Mouse (Mus musculus) T-helper 17 cell (primary cell): ENCODE measurements at regions not wholly inside any gene's neighbourhood (a gene's known extent, or its start where the extent isn't known, plus 50 kb on each side); places are given as distances from the start of the nearest gene placed in this dataset.

ENCODE experiments used
- in situ Hi-C, 2 experiments: fragments of 300-600 bp; cut with MboI, MseI; formaldehyde crosslinking; loops; 1 replicate in 1 of 2; 2 replicates in 1 of 2; pipeline ENCODE4 v1.15.1; 2025; ENCODE audit warnings: high pct_unique_total_duplicates in 2 of 2

DNA sequence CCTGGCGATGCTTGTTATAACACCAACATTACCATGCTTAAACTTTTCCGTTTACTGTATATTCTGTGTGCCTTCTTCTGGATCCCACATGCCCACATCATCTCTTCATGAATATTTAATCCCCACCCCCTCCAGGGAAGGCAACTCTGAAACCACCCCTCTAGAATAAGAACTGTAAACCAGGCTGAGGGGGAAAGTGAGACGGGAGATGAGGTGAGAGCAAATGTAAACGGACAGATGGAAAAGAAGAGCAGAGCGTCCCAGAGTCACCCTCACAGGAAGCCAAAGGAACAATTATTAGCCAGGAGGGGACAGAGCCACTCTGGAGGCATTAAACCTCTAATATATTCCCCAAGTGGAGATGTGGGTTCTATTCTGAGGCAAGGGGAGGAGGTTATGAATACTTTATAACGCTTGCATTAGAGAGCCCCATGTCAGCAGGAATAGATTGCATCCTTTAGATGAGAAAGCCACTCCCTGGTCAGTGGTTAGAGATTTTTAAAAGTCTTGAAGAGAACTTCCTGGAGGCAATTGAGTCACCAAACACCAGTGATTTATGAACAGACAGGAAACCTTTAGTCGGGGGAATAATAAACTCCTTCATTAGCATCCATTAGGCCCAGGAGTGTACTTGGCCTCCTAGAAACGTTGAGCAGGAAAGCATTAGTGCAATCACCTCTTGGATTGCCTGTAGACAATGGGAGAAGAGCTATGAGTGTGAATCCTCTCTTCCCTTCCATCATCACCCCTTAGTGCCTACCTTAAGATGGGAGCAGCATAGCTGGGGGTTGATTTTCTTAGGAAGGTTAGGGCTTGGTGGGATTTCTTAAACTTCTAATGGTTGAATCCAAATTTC is 220.1 kb downstream of the Elavl2 start:
- in situ Hi-C loops = loop anchor here in 1 of 2 experiments (25.0 kb wide), 1 partner anchor 1968 kb away; no protein-coding TSS in a partner anchor

DNA sequence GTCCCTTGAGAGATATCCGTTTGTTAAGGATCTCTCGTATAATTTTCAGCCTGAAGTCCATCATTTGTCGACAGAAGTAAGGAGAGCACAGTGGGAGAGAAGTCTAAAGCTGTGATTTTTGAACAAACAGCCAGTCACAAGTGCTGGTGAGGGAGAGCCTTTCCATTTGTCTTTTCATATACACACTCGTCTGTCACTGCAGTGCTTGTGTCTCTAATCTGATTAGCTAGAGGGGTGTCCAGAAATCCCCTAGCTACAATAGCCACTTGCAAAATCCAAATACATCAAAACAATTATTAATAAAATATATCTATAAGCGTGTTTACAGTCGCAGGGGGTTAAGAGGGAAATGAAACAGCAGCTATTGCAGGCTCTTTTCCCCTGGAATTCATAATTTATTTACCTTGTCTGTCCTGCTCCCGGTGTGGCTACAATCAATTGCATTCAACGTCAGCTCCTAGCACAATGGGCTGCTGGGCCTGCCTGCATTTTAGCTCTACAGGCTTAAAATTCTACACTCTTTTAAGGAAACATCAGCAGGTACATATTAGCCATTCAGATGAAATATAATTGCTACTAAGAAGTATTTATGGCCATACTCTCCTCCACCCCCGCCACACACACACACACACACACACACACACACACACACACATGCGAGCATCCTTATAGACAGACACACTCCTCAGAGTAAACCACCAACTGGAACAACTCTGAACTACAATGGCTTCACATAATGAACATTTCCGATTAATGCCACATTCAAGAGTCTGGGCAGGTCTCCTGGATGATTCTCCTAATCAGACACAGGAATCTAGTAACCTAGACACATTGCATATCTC is 236.1 kb downstream of the Elavl2 start:
- in situ Hi-C loops = no loop called here

DNA sequence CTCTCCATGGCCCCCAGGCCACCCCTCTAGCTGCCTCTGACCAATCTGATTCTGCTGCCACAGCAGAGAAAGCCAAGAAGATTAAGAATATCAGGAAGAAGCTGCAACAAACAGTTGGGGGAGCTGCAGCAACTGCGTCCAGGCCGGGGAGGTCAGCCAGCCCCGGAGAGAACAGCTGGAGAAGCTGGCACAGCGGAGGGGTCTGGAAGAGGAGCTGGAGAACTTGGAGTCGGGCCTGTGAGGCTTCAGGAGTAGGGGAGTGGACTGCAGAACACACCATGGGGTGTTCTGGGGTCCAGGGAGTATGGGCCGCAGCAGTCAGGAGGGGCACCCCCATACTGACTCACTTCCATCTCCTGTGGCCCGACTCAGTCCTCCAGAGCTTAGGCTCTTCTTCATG is 243.5 kb downstream of the Elavl2 start:
- in situ Hi-C loops = no loop called here

DNA sequence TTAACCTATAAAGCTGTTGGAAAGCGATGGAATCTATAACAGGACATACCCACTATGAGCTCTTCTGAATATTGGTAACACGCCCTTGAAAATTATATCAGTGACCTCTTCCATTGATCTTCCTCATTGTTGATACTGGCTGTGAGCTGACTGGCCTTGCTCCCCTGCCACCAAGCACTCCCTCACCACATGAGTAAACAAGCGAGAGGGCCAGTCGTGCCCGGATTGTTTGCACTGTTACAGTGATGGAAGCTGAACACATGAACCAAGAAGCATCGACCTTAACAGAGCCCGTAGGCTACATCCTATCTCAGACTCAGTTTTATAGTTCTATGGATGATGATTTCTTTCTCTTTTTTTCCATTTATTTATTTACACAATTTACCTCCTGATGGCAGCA is 255.9 kb downstream of the Elavl2 start:
- in situ Hi-C loops = no loop called here

DNA sequence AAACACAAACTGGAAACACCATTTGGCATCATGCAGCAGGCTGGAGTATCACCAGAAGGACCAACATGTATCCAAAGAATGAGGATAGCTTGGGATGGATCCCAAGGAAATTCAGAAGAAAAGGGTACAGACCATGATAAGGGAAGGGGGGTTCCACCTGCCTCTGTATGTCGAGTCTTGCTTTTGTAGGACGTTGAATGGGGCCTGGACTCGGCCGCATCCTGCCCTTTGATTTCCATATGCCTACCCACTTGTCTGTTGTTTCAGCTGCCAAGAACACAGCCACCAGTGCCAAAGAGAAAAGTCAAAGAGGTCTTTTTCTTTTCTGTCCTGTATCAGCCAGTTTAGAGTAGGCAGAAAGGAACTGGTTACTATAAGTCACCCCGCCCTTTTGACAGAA is 256.7 kb downstream of the Elavl2 start:
- in situ Hi-C loops = no loop called here

DNA sequence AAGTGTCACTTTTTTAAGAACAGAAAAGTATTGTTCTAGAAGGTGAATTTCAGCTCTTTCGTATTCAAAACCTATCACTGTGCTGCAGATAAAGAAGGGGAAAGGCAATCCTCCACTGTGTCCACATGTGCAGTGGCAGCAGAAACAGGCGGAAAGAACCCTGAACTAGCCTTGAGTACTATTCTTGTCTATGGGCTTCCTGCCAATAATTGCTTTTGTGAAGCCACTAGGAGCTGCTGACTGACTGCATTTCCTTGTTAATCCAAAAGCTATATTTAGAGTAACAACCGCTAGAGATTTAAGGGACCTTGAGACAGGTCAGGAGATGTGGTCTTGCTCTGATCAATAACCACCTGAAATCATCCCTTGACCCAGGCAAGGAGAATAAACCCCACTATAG is 265.3 kb downstream of the Elavl2 start:
- in situ Hi-C loops = no loop called here

DNA sequence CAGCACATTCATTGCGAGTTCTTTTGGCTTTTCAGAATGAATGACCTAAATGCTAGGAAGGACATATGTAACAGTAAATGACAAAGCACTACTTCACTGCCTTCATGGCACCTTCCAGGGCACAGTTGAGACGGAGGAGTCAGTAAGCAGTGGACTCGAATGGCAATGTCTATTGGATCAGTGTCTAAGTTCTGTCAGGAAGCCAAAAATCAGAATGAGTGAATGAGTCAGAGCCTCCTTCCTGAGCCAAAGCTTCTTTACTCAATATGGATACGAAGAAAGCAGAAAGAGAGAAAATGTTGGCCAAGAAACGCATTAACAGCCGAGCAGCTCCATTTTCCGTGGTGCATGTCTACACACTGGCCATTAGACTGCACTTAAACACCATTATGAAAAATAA is 268.3 kb downstream of the Elavl2 start:
- in situ Hi-C loops = no loop called here

DNA sequence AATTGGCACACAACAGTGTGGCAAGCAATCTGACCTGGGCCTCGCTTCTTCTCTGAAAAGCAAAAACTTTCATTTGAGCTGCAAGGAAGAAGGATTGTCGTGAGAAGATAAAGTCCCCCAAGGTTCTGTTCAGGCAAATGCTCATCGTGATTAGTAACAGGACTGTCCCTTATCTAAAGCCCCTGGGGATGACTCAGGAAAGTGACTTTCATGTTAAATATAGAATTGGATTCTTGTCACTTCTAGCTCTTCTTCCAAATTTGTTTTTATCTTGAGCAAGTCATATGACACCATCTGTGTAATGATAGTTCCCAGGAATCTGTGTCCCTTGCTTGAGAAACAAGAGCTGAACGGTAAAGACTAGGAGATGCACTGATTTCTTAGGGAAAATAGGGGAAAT is 280.3 kb downstream of the Elavl2 start:
- in situ Hi-C loops = no loop called here

DNA sequence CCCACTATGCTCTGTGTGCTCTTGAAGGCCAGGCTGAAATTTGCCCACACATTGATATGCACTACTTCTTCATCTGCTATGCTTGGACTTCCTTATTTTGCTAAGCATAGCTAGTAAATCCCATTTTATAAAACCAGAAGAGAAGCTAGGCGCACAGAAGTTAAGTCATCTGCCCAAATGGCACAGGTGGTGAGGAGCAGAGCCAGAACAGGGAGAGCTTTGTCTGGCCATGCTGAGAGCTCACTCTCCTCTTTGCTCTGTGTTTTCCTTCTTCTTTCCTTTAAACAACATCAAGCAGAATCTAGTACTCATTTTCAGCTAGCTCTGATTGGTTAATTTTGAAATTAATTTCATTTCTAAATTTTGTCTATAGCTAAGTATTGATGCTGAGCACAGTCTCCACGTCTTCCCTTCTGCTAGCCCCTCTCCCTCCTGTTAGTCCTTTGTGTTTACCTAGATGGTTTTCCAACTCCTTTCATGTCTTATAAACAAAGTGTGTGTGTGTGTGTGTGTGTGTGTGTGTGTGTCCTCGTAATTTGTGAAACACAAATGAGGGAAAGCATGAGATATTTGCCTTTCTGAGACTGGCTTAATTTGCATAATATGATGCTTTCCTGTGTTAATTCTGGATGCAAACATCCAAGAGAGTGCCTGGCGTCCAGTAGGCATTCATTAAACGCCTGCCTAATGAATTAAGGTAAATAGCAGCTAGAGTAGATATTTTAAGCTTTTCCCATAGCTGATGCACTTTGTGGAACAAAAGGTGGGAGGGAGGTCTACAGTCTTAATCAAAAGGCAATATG is 283.6 kb downstream of the Elavl2 start:
- in situ Hi-C loops = no loop called here

DNA sequence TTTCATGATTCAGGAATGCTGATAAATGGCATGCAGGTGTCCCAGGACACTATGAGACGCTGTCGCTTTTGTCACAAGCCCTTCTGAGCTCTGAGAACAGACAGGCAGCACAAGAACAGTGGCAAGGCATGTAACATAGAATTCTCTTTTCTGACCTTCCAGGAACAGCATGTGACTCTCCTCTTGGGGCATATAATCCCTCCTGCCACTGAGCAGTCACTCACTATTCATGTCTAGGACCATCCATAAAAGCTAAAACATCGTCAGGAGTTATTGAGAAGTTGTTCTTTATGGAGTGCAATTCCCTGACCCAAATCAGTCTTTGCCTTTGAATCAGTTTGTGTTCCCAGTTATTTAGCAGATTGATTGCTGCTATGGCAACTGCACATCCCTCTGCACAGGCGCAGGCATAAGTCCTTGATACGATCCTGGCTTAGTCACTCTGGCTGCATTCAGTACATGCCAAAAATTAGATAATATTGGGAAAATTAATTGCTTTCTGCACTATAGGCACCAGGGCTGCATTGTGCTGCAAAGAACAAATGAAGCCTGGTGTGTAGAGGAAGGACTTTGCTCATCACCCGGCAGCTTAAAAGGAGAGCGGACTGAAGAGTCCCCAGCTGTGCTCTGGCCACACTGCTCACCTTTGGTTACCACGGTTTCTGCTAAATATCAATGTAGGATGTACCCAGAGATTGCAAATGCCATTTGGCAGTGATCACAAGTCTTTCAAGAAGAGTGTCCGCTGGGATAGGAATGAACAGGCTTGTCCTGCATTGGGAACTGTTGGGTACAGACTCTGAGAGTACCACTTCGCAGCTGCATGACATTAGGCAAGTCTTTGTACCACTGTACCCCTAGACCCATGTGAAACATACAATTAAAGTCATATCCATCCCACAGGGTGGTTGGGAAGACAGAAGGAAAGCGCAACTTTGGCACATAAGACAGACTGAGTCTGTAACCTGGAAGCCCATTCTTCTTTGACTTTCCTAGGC is 288.6 kb downstream of the Elavl2 start:
- in situ Hi-C loops = no loop called here

DNA sequence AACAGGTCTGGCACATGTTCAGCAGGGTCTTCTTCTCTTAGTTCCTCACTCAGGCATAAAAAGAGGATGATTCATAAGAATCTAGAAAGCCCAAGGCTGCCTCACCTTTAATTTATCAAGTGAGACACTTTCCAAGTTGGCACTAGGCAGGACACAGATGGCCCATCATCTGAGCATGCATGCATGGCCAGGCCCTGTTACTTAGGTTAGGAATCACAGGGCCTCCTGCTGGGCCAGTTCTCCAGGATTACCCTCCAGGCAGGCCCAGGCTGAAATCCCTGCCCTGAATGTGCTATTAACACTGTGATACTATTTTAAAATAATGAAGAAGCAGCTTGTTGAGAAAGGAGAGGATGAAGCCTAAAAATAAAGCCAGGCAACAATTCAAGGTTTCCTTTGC is 304.5 kb downstream of the Elavl2 start:
- in situ Hi-C loops = no loop called here

DNA sequence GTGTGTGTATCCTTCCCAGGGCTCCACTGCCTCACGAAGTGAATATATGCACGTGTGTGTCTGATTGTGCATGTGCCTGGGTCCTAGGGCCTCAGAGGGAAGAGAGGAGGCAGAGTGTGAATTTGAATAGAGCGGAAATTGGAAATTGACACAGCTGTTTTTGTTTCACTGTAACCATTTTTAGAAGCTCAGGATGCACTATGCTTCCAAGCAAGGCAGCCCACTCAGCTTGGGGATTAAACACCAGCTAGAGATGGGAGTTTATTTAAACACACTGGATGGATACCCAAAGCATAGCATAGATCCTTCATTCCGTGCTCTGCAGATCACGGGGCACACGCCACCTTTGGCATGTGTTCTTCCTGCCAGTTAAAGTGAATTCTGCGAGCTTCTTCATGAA is 306.2 kb downstream of the Elavl2 start:
- in situ Hi-C loops = no loop called here

DNA sequence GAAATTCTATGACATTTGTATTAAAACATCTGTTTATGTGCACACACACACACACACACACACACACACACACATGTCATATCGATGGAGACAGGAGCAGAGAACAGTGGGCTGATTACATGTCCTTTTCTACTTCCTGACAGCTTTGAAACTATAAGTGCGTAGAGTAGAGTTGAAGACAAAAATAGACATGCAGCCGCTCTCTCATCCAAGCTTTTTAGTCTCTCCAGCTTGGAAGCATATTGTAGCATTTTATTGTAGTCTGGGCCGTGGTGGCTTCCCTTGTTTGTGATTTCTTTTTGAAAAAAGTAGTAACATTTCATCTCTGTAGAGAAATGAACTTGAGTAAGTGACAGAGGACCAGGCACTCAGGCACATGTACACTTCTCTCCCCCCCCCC is 306.7 kb downstream of the Elavl2 start:
- in situ Hi-C loops = no loop called here

DNA sequence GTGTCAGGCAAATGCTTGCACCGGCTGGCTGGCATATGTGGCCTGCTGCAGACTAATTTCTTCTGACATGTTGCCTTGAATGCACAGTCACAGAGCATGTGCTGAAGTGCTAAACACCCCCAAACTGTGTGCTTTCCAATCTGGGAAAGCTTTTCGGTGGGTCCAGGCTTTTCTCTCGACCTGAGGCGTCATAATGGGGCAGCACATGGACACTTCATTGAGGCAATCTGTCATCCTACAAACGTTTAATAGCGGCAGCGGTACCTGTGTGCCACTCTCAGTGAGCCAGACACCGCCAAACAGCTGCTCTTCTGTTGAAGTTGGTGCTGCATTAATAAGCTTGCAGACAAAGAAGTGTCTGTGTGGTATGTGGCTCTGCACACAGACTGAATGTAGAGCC is 308.3 kb downstream of the Elavl2 start:
- in situ Hi-C loops = no loop called here

DNA sequence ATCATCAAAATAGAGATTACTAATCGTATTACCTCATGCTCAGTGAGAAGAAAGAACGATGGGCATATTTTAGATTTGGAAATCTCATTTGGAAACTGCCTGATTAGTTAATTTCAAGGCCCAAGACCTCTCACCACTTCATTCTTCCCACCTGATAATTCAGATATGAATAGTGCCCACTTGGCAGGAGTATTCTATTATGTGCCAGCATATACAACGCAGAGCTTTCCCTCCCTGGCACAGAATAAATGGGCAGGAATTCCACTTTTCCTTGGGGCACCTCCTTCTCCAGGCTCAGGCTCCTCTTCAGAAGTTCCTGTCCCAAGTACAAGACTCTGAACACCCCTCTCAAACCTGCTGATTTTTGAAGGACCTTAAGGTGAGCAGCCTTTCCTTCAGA is 308.7 kb downstream of the Elavl2 start:
- in situ Hi-C loops = no loop called here

DNA sequence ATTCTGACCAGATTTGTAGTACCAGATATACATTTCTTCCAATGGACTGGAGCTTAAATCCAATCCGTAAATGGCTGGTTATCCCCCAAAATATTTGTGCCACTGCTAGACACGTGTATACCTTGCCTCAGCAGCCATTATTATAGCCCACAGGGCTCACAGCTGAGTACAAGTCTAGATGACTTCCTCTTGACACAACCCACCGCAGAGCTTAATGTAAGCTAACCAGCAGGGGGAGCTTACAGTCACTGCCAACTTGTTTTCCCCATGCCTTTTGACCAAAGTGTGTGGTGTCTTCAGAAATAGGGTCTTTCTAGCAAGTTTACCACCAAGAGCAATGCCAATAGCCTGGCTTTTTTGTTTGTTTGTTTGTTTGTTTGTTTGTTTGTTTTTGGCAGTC is 316.6 kb downstream of the Elavl2 start:
- in situ Hi-C loops = no loop called here

DNA sequence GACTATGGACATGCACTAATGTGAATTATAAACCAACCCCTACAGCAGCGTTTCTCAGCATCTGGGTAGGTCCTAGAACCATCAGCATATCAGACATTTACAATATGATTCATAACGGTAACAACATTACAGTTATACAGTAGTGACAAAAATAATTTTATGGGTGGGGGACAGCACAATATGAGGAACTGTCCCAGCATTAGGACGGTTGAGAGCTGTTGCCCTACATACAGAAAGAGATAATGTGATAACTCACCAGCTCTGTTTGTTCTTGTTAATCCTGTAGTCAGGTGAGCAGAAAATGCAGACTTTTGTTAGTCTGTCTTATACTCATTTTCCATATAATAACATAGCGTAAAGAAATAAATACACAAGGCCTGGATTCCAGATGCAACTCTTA is 319.1 kb downstream of the Elavl2 start:
- in situ Hi-C loops = no loop called here

DNA sequence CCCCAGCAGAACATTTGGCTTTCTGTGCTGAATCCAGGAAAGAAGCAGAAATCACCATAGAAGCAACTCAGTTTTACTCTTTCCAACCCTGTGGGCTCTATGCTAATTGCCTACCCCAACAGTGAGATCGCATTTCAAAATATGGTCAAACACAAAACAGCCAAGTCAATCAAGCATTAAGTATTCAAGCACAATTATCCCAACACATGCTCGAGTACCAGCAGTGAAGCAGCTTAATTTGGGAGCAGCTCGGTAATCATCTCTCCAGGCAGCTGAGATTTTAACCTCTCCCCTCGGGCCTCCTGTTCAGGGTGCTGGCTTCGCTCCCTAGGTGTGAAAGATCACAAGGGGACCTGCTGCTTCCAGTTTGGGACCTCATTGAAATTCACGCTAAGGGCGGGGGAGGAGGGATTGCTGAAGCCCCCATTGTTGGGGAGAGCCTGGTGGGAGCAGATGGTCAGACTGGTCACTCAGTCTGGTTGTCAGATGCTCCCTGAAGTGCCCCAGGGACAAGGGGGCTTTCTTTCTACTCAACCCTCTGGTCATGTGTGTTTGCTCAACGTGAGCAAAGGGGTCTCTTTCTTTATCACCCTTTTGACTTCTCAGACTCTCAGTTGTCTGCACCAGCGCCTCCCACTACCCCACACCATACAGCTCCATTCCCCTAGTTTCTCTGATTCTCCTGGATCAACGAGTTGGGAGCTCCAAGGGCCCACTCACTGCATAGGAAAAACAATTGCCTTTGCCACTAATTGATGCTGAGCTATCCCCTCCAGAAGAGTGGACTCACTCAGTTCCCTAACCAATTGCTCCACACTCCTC is 319.8 kb downstream of the Elavl2 start:
- in situ Hi-C loops = no loop called here

DNA sequence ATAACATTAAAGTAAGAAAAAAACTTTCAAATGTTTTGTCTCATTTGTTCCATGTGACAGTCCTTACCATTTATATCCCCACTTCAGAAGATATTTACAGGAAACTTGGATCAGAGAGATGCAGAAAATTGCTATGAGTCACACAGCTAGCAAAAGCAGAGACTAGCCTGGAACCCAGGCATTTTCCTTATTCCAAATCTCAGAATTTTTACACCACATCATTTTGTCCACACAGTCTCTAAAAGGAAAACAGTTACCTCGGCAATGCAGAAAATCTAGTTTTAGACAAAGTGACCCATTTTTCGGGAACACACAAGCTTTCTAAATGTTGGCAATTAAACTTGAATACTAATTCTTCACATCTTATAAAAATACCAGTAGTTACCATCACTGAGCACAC is 329.3 kb downstream of the Elavl2 start:
- in situ Hi-C loops = no loop called here

DNA sequence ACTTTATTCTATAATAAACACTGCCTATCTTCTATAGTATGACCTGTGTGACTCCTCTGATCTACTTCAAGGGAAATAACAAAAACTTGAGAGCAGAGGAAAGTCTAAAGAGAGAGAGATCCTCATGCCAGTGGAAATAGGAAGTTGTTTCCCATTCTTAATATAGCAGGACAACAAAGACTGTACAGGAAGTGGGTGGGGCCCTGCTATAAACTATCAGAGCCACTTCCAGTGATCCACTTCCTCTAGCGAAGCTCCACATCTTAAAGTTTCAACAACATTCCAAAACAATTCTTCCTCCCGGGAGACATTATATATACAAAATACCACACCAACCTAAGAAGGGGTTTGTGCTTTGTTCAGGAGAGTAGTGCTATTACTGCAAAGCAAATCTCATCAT is 339.7 kb downstream of the Elavl2 start:
- in situ Hi-C loops = no loop called here
